Mouse (Mus musculus) gastrocnemius, adult 8-10 months (tissue): ENCODE results near the gene Ptbp3. TPM values are rescaled to one million over a fixed set of nuclear protein-coding genes. Genes with fewer than 3 reads are reported as not detected.

Experiments
- DNase-seq, 2 experiments: peaks; one replicate each; pipeline ENCODE4 v3.0.0; 2022; ENCODE audit warnings: low spot score in 2 of 2
- total RNA-seq, 4 experiments: library from RNA; stranded (reverse); gene quantifications; 2 replicates each; pipeline ENCODE4 v1.2.4; 2022

Gene Ptbp3
- total RNA-seq, 4 experiments from 2014 or later = 4.6 to 8.7 (median 6.6) TPM

DNA sequence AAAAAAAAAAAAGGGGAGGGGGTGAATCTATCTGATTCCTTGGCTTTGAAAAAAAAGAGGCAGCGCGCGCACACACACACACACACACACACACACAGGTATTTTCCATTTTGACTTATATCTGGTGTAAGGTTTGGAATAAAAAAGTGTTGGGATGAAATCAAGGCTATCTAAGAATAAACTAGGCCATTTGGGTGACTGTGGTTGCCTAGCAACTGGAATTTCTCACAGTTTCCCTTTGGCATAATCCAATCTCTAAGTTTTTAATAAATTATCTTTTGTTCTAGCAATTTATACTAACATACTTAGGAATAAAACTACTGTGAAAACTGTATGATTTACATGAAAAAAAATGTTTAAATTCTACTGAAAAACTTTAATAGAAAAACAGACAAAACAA lies 42.5 kb downstream of the Ptbp3 start:
- no peak for DNase-seq

DNA sequence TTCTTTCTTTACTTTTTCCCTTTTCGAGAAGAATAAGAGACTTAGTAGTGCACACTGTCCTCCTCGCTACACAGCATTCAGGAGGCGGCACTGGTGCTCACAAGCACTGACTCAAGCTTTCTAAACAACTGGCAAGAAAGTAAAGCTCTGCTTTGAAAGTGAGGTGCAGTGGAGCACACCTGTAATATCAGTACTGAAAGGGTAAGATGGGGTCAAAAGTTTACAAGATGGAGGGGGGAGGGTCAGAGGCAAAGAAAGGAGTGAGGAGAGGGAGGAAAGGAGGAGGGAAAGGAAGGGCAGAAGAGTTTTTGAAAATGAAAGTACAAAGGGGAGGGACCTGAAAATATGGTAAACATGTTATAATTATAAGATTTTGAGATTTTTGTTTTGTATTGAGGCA lies 43.7 kb downstream of the Ptbp3 start:
- DNase-seq = no peak

DNA sequence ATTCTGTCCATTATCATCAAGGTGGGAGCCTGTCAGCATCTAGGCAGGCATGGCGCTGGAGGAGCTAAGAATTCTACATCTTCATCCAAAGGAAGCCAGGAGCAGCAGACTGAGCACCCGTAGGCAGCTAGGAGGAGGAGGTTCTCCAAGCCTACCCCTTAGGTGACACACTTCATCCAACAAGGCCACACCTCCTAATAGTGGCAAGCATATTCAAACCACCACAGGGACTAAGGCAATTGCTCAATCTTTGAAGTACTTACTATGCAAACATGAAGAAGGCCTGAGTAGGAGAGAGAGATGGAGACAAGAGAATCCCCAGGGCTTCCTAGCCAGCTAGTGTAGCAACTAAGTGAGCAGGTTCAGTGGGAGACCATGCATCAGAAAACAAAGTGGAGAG lies 58.1 kb downstream of the Ptbp3 start:
- DNase-seq = no peak

DNA sequence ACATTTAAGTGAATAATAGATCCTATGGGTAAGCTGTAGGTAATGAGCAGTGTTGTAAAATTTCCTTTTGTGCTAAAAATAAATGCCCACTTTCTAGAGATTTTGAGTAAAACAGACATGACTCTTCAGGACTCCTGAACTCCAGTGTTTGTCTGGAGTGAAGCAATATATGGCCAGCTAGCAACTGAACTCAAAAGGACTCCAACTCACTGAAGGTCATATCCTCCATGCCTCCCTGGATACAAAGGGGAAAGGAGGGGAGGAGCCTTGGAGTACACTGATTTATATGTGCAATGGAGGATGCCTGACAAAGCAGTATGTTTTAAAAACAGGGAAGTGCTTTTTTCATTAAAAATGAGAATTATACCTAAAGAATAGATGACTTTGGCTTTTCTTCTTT lies 77.9 kb downstream of the Ptbp3 start:
- no peak for DNase-seq

DNA sequence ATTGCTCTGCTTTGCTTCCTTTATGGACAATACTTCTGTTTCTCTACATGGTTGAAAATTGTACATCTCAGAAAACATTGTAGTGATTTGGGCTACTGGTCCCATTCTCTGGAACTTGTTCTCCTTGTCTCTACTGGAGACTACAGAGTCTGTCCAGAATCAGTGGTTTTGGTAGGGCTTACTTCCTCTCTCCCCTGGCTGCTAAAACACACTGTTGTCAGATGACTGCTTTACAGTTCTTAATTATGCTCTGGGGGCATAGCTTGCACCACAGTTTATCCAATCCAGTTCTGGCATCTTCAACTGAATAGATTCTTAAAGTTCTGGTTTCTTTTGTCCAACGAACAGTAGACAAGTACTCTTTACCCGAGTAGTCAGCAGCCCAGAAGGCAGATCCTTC lies 83.7 kb downstream of the Ptbp3 start:
- DNase-seq = no peak

DNA sequence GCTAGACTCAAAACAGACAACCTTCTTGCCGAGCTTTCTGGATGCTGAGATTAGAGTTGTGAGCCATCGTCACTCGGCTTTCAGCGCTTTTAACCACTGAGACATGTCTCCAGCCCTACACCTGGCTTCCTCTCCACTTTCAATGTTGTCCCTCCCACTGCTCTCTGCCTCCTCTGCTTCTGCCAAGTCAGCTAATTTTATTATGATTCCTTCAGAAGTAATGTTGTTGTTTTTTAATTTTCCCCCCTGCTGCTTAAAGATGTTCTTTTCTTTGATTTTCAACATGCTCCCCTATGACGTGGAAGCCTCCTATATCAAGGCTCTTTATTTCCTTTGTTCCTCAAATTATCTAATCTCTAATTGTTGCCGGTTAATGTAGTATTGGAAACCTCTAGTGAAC lies 84.5 kb downstream of the Ptbp3 start:
- DNase-seq = no peak

DNA sequence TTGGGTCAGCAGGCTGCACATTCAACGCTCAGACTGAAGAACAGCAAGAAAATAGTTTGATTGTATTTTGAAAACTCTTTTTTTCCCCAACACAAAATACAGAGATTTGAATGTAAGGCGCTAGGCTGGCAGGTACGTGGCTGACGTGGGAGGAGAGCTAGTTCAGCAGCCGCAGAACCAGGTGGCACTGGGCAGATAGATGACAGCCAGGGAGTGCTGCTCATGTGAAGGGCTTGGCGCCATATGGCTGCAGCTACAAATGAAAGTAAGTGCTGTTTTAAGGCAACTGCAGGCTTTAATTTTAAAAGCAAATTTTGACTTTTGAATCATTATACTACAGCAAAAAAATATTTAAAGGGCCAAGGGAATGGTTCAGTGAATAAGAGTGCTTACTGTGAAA lies 86.7 kb downstream of the Ptbp3 start:
- no peak for DNase-seq

DNA sequence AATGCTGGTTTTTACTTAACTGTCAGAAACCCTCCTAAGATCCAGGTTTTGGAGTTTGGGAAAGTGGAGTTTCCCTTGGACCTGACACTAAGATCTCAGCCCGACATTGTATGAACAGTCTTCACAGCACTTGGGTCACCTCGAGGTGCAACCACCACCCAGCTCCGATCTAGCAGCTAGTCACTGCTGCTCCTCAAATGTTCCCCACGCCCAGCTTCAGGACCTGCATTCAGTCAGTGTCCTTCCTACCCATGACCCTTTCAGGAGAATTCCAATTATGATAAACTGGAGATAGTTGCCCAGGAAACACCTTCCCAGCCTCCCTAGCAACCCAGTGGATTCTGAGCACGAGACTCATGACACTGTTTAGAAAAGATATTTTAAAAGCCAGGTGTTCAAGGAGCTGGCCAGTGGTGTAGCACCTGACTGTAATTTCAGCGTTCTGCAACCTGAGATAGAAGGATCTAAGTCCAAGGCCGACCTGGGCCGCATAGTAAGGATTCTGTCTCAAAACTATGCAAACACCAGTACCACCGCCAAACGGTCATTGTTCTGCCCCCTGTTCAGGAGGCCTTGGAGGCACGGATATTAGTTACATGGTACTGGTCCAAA lies 87.9 kb downstream of the Ptbp3 start:
- no peak for DNase-seq

DNA sequence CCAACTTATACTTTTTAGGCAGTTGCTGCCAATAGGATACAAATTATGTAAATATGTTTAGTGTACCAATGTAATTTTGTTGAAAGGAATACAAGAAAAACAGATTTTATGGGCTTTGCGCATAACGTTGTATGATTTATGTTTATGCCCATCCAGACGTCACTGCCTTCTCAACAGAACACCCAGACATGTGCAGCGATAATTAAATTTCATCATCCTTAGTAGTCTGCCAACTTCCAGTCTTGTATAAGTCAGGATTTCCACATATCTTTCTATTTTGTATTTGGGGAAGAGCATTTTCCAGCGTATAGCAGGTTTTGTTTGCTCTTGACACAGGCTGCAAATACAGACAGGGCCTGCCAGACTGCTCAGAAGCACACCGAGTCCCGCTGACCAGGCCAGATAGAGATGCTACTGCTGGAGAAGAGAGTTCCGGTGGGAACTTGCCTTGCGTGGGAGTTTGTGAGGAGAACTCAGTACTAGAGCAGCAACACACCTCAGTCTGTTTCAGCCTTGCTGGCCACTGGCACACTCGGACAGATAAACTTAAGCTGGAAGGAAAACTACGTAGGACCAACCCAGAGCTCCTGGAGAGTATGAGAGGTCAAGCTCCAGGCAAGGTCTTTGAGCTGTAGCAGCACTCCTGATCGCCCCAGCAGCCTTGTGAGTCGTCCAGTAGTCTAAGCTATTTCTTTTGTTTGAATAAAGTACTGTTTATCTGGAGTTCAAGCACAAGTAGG lies 89.8 kb downstream of the Ptbp3 start:
- DNase-seq = no peak

DNA sequence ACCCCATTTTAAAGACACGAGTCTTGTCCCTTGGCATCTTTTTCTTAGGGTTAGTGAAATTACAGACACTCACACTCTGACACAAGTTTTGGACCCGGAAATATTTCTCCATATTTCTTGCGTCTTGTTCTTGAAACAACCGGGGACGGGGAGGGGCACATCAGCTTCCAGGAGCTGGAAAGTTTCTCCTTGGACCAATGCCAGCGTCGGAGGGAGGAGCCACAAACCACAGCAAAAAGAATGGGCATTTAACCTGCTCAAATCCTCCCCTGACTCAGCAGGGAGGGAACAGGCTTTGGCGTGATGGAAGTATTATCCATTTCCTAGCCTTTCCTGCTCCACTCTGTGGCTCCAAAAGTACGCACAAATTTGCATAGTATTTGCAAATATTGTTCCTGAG lies 91.2 kb downstream of the Ptbp3 start:
- no peak for DNase-seq

DNA sequence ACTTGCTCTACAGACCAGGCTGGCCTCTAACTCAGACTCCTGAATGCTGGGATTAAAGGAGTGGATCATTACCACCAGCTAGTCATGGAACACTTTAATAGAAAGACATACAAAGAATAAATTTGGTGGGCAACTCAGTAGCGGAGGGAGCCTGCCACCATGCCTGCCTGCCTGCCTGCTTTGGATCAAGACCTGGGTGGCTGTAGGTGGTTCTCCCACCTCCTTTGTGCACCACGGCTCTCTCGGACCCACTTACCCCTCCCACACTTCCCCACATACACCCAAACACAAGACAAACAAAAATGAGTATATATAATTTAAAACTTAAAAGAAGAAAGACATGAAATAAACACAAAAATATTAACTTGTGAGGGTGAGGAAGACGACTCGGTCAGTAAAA lies 92.1 kb downstream of the Ptbp3 start:
- DNase-seq = no peak

DNA sequence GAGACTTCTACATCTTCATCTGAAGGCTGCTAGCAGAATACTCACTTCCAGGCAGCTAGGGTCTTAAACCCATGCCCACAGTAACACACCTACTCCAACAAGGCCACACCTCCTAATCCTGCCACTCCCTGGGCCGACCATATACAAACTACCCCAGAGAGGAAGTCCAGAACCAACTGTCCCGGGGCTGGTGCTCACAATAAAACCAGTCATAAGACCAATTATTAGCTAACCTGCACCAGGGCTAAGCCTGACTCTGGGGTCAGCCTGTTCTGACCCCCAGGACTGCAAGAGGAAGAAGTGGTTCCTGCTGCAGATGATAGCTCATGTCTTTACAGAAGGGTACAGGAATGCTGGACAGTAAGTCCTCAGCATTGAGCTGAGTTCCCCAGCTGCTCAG lies 93.7 kb downstream of the Ptbp3 start:
- DNase-seq = no peak

DNA sequence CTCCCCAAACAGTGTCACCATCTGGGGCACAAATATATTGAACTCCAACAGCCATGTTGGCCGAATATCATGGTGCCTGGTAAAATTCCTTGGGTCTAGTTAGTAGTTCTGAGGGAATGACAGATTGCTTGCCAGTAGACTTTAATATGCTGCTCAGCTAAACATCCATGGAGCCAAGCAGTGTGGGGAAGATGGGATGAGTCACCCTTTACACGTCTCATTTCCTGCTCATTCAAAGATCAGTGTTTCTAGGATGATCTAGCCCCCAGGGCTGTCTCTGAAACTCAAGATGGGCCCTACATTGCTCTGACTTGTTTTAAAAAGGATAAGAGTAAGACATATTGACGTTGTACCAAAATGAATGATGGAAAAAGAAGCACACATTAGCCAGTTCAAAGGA lies 95.1 kb downstream of the Ptbp3 start:
- no peak for DNase-seq

DNA sequence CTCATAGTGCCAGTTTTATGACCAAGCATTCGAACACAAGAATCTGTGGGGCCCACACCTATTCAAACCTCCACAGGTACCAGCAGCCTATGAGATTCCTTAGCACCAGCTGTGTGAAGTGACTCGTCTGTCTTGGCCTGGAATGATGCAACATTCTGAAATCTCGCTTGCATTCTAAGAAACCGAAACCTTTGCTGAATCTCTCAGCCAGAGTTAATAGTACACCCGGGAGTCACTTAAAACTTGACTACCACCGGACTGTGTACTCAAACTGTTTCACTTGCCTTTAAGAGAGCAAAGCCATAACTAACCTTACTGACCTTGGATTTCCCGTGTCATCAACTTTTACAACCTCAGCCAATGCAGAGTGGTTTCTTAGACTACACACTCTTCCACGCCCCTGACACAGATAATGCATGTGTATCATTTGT lies 96.6 kb downstream of the Ptbp3 start:
- no peak for DNase-seq

DNA sequence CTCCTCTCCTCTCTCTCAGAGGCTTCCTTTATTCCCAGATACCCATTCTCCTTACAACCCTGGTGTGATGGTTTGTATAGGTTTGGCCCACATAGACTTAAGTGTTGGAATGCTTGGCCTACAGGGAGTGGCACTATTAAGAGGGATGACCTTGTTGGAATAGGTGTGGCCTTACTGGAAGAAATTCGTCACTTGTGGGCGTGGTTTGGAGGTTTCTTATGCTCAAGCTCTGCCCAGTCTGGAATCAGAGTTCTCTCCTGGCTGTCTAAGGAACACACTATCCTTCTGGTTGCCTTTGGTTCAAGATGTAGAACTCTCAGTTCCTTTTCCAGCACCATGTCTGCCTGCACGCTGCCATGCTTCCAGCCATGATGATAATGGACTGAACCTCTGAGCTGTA lies 98.3 kb downstream of the Ptbp3 start:
- DNase-seq = no peak

DNA sequence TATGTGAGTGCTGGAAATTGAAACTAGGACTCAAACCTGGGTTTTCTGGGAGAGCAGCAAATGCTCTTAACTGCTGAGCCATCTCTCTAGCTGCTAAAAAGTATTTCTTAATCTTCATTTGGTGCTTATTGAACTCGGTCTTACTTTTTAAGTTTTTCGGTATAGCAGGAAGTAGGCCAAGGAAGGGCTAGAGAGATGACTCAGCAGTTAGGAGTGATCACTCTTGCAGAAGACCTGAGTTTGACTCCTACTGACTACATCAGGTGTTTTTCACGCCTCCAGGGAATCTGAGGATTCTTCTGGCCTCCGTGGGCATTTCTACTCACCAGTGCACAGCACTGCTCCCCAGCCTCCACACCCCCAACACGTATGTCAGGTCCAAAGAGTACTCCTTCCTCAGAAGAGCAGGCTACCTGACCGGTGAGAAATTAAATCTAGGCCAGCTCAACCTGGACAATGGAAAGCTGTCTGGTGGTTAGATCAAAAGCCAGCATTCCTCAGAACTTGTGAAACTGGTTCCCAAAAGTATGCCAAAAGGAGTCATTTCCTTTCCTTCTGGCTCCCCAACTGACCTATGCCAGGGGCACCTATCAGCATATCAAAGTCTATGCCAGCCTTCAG lies 98.8 kb downstream of the Ptbp3 start:
- DNase-seq = no peak

DNA sequence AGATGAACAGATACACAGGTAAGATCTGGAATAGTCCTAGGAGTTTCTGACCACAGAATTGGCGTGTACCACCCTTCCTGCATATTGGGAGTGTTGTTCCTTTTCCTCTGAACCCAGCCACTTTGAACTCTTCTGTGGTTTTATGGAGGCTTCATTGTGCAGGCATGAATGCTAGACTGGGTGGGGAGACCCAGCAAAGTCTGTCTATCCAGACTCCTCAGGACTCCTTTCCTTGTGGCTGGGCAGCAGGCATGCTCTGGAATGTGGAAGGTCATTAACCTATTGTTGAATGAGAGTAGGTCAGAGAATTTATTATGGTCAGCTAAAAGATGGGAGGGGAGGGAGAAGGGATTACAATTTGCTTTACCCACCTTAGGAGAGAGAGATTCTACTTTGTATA lies 101.9 kb downstream of the Ptbp3 start:
- no peak for DNase-seq

DNA sequence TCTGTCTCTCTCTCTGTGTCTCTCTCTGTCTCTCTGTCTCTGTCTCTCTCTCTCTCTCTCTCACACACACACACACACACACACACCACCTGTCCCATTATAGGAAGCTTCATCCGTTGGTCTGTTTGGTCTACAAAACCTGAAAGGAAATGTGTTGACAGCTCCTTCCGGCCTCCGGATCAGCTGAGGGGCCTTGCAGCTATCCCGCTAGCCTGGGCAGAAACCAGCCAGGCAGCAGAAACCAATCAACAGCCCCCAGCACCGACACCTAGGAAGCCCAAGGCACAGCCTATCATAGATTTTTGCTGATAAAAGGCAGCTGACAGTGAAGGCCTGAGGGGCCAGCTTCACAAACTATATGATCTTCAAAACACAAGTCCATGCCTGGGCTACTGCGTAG lies 103.6 kb downstream of the Ptbp3 start:
- DNase-seq = no peak

DNA sequence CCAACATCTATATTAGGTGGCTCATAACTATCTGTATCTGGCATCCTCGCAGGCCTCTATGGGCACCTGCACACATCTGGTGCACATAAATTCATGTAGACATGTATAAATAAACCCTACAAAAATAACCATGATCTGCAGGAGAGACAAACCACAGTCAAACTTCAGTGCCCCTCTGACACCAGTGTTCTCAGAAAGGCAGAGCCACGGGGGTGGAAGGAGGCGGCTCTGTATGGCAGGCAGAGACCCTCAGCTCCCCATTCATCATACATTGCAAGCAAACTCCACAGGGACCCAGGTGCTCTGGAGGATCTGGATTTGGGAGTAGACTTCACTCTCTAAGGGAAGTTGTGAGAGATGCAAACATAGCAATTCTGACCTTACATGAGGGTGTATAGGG lies 104.2 kb downstream of the Ptbp3 start:
- no peak for DNase-seq

DNA sequence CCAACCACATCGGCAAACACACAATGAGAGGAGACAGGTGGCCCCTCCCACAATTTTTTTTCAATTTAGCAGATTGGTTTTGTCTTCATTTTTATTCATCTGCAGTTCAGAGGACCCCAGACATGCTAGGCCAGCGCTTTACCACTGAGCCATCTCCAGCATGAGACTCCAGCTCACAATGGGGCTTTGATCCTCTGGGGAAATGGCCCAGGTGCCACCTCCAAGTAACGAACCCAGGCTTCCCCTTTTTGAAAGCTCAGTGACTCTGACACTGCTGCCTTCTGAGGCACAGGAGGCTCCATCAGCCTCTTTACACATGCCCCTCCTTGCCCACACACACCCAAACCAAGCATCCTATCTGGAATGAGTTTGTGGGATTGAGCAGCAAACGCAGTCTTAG lies 105.1 kb downstream of the Ptbp3 start:
- no peak for DNase-seq

DNA sequence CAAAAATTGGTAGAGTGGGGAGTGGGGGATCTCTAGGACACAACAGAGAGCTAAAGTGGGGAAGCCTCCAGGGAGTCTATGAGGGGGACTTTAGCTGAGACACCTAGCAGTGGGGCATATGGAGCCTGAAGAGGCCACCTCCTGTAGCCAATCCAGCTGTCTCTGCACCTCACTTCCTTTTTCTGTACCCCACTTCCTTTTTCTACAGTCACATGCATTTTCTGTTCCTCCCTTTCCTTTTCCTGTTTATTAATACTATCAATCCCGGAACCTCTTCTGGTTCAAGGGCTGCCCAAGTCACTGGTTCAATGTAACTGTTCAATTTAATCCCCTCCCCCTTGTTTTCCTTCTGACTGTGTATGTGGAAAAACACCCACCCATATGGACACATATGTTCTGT lies 107.9 kb downstream of the Ptbp3 start:
- no peak for DNase-seq

DNA sequence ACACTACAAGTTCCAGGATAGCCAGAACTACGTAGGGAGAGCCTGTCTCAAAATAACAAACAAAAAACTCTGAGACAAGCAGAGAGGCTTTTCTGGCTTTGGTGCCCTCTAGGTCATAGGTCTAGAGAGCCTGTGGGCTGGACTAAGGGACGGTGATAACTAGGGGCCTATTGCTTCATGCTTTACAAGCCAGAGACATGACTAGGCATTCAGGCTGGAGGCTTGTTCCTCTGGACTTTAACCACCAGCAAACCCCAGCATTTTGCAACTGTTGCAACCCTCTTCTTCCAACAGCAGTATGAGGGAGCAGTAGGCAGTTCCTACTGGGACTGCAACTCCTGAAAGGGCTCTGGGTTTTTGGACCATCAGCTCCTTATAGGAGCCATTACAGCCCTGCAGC lies 109.2 kb downstream of the Ptbp3 start:
- DNase-seq = no peak

DNA sequence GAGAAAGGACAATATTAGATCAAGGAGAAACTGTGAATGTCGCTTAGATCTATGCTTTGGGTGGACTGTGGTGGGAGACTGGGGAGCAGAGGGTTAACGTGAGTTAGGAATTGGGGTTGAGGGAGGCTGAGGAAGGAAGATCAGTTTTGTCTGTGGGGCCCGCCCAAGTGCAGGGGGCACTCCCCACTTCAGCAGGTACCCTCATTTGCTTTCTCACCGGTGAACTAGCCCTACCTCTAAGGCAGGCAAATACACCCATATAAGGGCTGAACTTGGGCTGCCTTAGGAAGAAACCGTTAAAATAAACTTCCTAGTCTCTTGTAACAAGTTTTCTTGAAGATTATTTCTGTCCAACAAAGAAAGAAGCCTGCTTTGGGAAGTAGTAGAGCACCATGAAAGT lies 110.1 kb downstream of the Ptbp3 start:
- DNase-seq = no peak
